Mouse (Mus musculus) left cerebral cortex, postnatal 14 days (tissue): ENCODE results near the gene Chrd. TPM values are rescaled to one million over a fixed set of nuclear protein-coding genes. Genes with fewer than 3 reads are reported as not detected.

Experiments used
- DNase-seq, 2 experiments: peaks; one replicate each; pipeline ENCODE4 v3.0.0; 2021 to 2022; ENCODE audit warnings: low spot score in 2 of 2, mixed read lengths in 1 of 2
- intact Hi-C: fragments of 180-260 bp; cut with DNase I; formaldehyde crosslinking; loops from one replicate; pipeline ENCODE4 v1.15.1; 2025
- total RNA-seq, 2 experiments: library from RNA; stranded (reverse); gene quantifications; 2 replicates each; pipeline ENCODE4 v1.2.3; 2021

Gene Chrd
- total RNA-seq, 2 experiments from 2014 or later: 26.9 to 36.6 TPM

- no peak for DNase-seq
- intact Hi-C loops: loop anchor here (2.0 kb wide), 1 partner anchor 52 kb away; no protein-coding TSS in a partner anchor
Measured at GRCm38 (mm10) chr16:20708939-20709734, 23.8 kb upstream of the Chrd start.

- intact Hi-C loops: no loop called here
- DNase-seq: no peak
Measured at GRCm38 (mm10) chr16:20710370-20710769, 22.6 kb upstream of the Chrd start.

DNA sequence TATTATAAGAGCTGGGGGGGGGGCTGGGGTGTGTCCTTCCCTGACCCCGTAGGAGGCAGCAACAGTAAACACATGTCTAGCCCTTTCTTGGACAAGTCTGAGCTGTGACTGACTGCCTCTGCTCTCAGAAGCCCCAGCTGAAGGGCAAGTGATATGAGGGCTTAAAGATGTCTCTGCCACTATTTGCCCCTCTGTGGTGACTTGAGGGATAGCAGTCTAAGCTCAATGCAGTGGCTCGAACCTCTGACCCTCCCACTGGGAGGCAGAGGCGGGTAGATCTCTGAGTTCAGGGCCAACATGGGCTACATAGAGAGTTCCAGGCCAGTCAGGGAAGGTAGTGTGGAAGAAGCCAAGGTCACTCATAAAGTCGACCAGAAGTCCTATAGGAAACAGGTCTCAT is 22.1 kb upstream of the Chrd start:
- intact Hi-C loops: no loop called here
- no peak for DNase-seq

DNA sequence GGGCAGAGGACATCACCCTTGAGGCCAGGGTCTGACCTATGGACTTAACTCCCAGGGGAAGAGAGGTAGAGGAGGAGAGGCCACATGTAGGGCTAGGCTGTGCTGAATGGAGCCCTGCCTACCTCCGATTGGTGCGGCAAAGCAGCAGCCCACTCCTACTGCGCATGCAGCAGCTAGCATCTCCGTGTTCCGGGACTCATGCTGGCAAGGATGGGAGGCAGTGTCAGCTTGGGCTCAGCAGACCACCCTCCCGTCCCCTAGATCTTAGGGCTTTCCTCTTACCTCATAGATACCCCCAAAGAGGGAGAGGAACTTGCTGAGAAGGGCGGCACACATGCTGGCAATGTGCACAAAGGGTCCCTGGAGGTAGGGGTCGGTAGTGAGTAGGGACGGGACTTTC is 20.7 kb upstream of the Chrd start:
- intact Hi-C loops: no loop called here
- no peak for DNase-seq

- intact Hi-C loops: no loop called here
- no peak for DNase-seq
Measured at GRCm38 (mm10) chr16:20712889-20713288, 20.0 kb upstream of the Chrd start.

- intact Hi-C loops: loop anchor here (5.0 kb wide), 2 partner anchors 183 to 478 kb away; no protein-coding TSS in a partner anchor
- no peak for DNase-seq
Measured at GRCm38 (mm10) chr16:20714307-20715080, 18.4 kb upstream of the Chrd start.

GRCm38 (mm10) chr16:20715161-20715560 is 17.8 kb upstream of the Chrd start:
- intact Hi-C loops: loop anchor here (5.0 kb wide), 2 partner anchors 182 to 477 kb away; no protein-coding TSS in a partner anchor

DNA sequence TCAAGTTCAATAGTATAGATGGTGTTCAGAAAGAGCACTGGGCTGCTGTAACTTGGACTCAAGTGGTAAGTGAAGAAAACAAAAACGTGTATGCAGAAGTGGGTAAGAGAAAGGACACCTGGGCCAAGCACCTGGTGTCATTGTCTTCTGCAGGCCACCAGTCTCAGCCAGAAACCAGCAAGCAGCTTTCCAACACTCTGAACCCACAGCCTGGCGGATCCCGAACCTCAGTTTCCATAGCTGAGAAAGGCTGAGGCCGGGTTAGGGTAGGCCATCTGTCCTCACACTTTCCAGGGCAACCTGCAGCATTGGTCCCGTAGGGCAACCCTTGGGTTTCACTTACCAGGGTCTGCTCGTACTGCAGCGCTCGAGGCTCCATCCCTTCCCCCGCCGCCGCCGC is 17.4 kb upstream of the Chrd start:
- no peak for DNase-seq
- intact Hi-C loops: loop anchor here (5.0 kb wide), 2 partner anchors 182 to 477 kb away; no protein-coding TSS in a partner anchor

More at GRCm38 (mm10) chr16:20715161-20715560, 17.8 kb upstream of the Chrd start:
- no peak for DNase-seq

GRCm38 (mm10) chr16:20715976-20716840 is 16.7 kb upstream of the Chrd start:
- DNase-seq: peak; percentile 59 to 78
- intact Hi-C loops: loop anchor here (5.0 kb wide), 2 partner anchors 181 to 476 kb away; no protein-coding TSS in a partner anchor

- intact Hi-C loops: loop anchor here (5.0 kb wide), 2 partner anchors 180 to 475 kb away; no protein-coding TSS in a partner anchor
- DNase-seq: no peak
Measured at GRCm38 (mm10) chr16:20716841-20717180, 16.1 kb upstream of the Chrd start.

GRCm38 (mm10) chr16:20717181-20717977 is 15.5 kb upstream of the Chrd start, which contains the start of the genes Polr2h and Clcn2:
Polr2h (plus strand) TSS chr16:20717665.
Clcn2 (minus strand) TSS chr16:20717746.
- peak; percentile 97 to 98 for DNase-seq
- intact Hi-C loops: loop anchor here (5.0 kb wide), 2 partner anchors 180 to 475 kb away; no protein-coding TSS in a partner anchor

DNA sequence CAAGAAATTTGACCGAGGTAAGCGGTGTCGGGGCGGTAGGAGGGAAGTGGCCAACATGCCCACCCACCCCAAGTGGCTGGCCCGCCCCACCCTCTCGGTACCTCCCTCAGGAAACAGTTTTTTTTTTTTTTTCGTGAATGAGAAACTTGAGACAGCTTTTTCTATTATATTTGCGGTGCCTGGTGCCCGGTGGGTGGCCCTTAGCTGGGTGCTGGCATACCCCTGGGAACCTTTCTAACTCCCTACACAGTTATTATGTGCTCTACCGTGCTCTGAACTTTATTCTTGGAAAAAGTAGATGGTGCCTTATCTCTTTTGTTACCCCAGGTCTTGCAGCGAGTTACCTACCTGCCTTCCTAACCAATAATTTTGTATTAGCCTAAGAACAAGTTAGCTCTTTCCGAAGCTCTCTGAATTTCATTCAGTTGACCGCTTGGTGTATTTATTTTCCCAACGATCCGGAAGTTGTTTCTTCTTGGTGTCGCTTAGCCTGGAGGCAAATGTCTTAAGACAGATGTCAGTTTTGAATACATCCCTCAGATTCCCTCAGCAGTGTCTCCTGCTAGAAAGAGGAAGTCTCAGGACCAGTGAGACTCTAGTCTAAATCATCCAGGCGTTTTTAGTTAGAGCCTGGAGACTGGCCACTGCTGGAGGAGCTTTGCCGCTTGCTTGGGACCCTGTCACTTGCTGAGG is 14.8 kb upstream of the Chrd start:
- intact Hi-C loops: loop anchor here (5.0 kb wide), 2 partner anchors 179 to 474 kb away; no protein-coding TSS in a partner anchor
- DNase-seq: no peak

- intact Hi-C loops: no loop called here
- no peak for DNase-seq
Measured at GRCm38 (mm10) chr16:20721808-20722207, 11.1 kb upstream of the Chrd start.

DNA sequence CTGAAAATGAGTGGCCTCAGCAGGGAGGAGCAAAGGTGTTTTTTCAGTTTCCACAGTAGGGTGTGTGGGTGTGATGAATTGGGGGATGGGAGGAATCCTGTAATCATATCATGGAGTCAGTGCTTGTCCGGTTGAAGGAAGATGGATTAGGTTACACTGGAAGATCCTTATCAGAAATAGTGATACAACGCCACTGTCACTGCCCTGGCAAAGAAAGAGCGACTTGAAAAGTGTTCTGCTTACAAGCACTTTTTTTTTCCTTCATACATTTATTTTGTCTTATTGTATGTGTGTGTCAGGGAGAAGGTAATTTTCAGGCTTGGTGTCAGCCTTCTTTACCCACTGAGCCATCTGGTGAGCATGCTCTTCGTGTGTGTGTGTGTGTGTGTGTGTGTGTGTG is 10.2 kb upstream of the Chrd start:
- intact Hi-C loops: no loop called here
- no peak for DNase-seq

DNA sequence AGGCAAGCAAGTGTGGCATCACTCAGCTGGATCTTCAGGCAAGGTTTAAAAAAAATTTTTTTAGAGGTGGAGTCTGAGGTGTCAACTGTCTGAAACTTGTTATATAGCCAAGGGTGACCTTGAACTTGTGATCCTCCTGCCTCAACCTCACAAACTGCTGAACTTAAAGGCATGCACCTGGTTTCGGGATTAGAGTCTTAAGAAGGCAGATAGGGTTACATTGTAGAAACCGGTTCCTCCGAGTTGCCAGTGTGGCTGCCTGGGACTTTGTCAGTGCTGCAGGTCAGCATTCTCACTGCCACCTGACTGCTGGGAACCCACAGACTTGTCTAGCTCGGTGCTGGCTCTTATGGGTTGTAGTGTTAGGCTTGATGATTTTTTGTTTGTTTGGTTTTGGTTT is 9.7 kb upstream of the Chrd start:
- no peak for DNase-seq
- intact Hi-C loops: no loop called here

DNA sequence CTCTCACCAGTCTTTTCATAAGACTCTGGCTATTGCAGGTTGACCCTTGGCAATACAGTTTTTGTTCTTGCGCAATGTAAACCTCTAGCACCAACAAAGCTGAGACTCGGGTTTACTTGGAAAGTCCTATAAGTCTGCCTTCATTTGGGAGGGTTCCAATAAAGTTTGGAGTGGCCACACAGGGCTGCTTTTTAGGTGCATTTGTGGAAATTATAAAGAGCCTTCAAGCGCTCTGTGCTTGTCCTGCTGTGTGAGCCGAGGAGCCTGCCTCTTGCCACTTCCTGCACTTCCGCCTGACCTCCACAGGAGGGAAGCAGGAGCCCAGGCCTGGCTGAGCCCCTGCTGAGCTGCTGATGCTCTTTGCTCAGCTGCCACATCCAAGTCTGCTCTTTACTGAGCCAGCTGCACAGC is 8.6 kb upstream of the Chrd start:
- intact Hi-C loops: no loop called here

GRCm38 (mm10) chr16:20725321-20725720 is 7.6 kb upstream of the Chrd start:
- no peak for DNase-seq
- intact Hi-C loops: no loop called here

More for the DNA sequence above, 8.6 kb upstream of the Chrd start:
- DNase-seq: no peak

- no peak for DNase-seq
- intact Hi-C loops: no loop called here
Measured at GRCm38 (mm10) chr16:20725750-20726149, 7.2 kb upstream of the Chrd start.
